Mouse (Mus musculus) liver, embryonic 16.5 days (tissue): ENCODE data around the gene Dpyd. TPM values are rescaled to one million over a fixed set of nuclear protein-coding genes. Genes with fewer than 3 reads are reported as not detected.

Experiments
- ATAC-seq: fragments of 200-750 bp; cut with Nextera tagmentation; 2 replicates; pipeline ENCODE4 v1.8.0; 2017; ENCODE audit warnings: low read depth, mild to moderate bottlenecking, moderate number of reproducible peaks, moderate library complexity
- H3K27ac ChIP-seq: fragments of 300-500 bp; sonication (generic); 2 replicates; pipeline ENCODE4 v1.5.1; 2014; ENCODE audit warnings: mild to moderate bottlenecking, low read length
- H3K27me3 ChIP-seq: fragments of 300-500 bp; sonication (generic); 2 replicates; pipeline ENCODE4 v1.6.1; 2014; ENCODE audit warnings: low read depth, low read length, mixed read lengths; ENCODE audit not compliant: control insufficient read depth, insufficient read depth
- H3K36me3 ChIP-seq: fragments of 300-500 bp; sonication (generic); 2 replicates; pipeline ENCODE4 v1.6.1; 2014; ENCODE audit warnings: mild to moderate bottlenecking; ENCODE audit not compliant: control insufficient read depth, insufficient read depth
- H3K4me1 ChIP-seq: fragments of 300-500 bp; sonication (generic); 2 replicates; pipeline ENCODE4 v1.6.1; 2014; ENCODE audit warnings: low read depth, low read length, mixed read lengths; ENCODE audit not compliant: control insufficient read depth
- H3K4me2 ChIP-seq: fragments of 300-500 bp; sonication (generic); 2 replicates; pipeline ENCODE4 v1.6.1; 2014; ENCODE audit warnings: low read depth, low read length, mixed read lengths
- H3K4me3 ChIP-seq: fragments of 300-500 bp; sonication (generic); 2 replicates; pipeline ENCODE4 v1.5.1; 2014; ENCODE audit warnings: low read depth, mild to moderate bottlenecking, low read length
- H3K9ac ChIP-seq: fragments of 300-500 bp; sonication (generic); 2 replicates; pipeline ENCODE4 v1.6.1; 2014; ENCODE audit warnings: low read depth, low read length
- H3K9me3 ChIP-seq: fragments of 300-500 bp; sonication (generic); replicated peaks from 2 replicates; pipeline ENCODE4 v1.6.1; 2016; ENCODE audit warnings: low read length; ENCODE audit not compliant: control insufficient read depth
- WGBS: fragments of 180-500 bp; shearing (Covaris S2); extraction: QIAGEN DNeasy Blood & Tissue Kit; methylation state at CpG from one replicate; pipeline ENCODE4 v1.1.7; 2014; ENCODE audit not compliant: insufficient replicate concordance; 5-methylcytosine and 5-hydroxymethylcytosine counted together
- polyA plus RNA-seq: library from polyadenylated mRNA; unstranded; fragments of >200 nt; fragmentation: Nextera tagmentation; extraction: Ambion mirVana; gene quantifications from 2 replicates; pipeline ENCODE4 v1.2.1, GENCODE M21; 2015

Gene Dpyd
- 8.8 and 10.4 TPM in 2 replicates for polyA plus RNA-seq

- 7% methylated on average over 19 of the region's 19 CpGs for WGBS
- Histone ChIP-seq H3K9ac (peak within 1 kb of the TSS; percentile 47), H3K27me3 (no peaks in the 10 kb centered on the region), H3K4me1 (no peaks in the 10 kb centered on the region), H3K9me3 (no peaks in the 10 kb centered on the region), H3K4me3 (peak within 1 kb of the TSS; percentile 59), H3K27ac (peak within 1 kb of the TSS; percentile 24; the same call in 1 of the 2 replicates), H3K36me3 (no peaks in the 10 kb centered on the region), H3K4me2 (peak within 1 kb of the TSS; percentile 39)
- peak; percentile 94 for ATAC-seq
Observed at GRCm38 (mm10) chr3:118561554-118562310, at the start of gene Dpyd. Gene Dpyd, plus strand, starts transcription at chr3:118562129.

GRCm38 (mm10) chr3:118537676-118538075 lies 24.3 kb upstream of the Dpyd start:
- no peaks in the 10 kb centered on the region for H3K9me3 ChIP-seq
- no peaks in the 10 kb centered on the region for H3K36me3 ChIP-seq
- H3K27me3 ChIP-seq: no peaks in the 10 kb centered on the region
- ATAC-seq: no peak
- H3K4me2 ChIP-seq: no peak overlapping the region
- H3K27ac ChIP-seq: no peak overlapping the region
- no peak overlapping the region for H3K4me3 ChIP-seq
- no peak overlapping the region for H3K9ac ChIP-seq
- H3K4me1 ChIP-seq: no peaks in the 10 kb centered on the region
- 25% methylated on average over 2 of the region's 2 CpGs for WGBS

GRCm38 (mm10) chr3:118541766-118542165 lies 20.2 kb upstream of the Dpyd start:
- Histone ChIP-seq H3K9ac (no peak overlapping the region), H3K4me3 (no peak overlapping the region), H3K36me3 (no peaks in the 10 kb centered on the region), H3K27ac (no peak overlapping the region), H3K9me3 (no peaks in the 10 kb centered on the region), H3K4me2 (no peak overlapping the region), H3K27me3 (no peaks in the 10 kb centered on the region), H3K4me1 (no peaks in the 10 kb centered on the region)
- ATAC-seq: no peak
- WGBS: 44% methylated on average over 6 of the region's 6 CpGs

GRCm38 (mm10) chr3:118547551-118548210 lies 14.2 kb upstream of the Dpyd start:
- no peaks in the 10 kb centered on the region for H3K4me1 ChIP-seq
- H3K4me3 ChIP-seq: no peak overlapping the region
- H3K9ac ChIP-seq: no peak overlapping the region
- no peaks in the 10 kb centered on the region for H3K9me3 ChIP-seq
- no peaks in the 10 kb centered on the region for H3K36me3 ChIP-seq
- H3K27ac ChIP-seq: no peak overlapping the region
- no peak overlapping the region for H3K4me2 ChIP-seq
- H3K27me3 ChIP-seq: no peaks in the 10 kb centered on the region
- ATAC-seq: no peak
- WGBS: 60% methylated on average over 4 of the region's 4 CpGs

- H3K4me3 ChIP-seq: no peak overlapping the region
- 40% methylated on average over 1 of the region's 1 CpGs for WGBS
- H3K36me3 ChIP-seq: no peaks in the 10 kb centered on the region
- no peaks in the 10 kb centered on the region for H3K4me1 ChIP-seq
- ATAC-seq: no peak
- no peaks in the 10 kb centered on the region for H3K9me3 ChIP-seq
- no peak overlapping the region for H3K4me2 ChIP-seq
- H3K27me3 ChIP-seq: no peaks in the 10 kb centered on the region
- no peak overlapping the region for H3K27ac ChIP-seq
- no peak overlapping the region for H3K9ac ChIP-seq
Observed at GRCm38 (mm10) chr3:118557605-118558004, 4.3 kb upstream of the Dpyd start.

GRCm38 (mm10) chr3:118559936-118560335 lies 2.0 kb upstream of the Dpyd start:
- H3K4me1 ChIP-seq: no peaks in the 10 kb centered on the region
- 56% methylated on average over 2 of the region's 2 CpGs for WGBS
- H3K4me2 ChIP-seq: no peak overlapping the region
- no peaks in the 10 kb centered on the region for H3K36me3 ChIP-seq
- no peak for ATAC-seq
- no peaks in the 10 kb centered on the region for H3K9me3 ChIP-seq
- H3K4me3 ChIP-seq: no peak overlapping the region
- H3K27me3 ChIP-seq: no peaks in the 10 kb centered on the region
- no peak overlapping the region for H3K9ac ChIP-seq
- no peak overlapping the region for H3K27ac ChIP-seq

- Histone ChIP-seq H3K9ac (peak overlapping the region; percentile 47), H3K4me3 (peak overlapping the region; percentile 59), H3K9me3 (no peaks in the 10 kb centered on the region), H3K27ac (peak overlapping the region; percentile 24; the same call in 1 of the 2 replicates), H3K4me2 (peak overlapping the region; percentile 39), H3K27me3 (no peaks in the 10 kb centered on the region), H3K36me3 (no peaks in the 10 kb centered on the region), H3K4me1 (no peaks in the 10 kb centered on the region)
- WGBS: under 1% methylated on average over 18 of the region's 18 CpGs
- peak; percentile 59 for ATAC-seq
Observed at GRCm38 (mm10) chr3:118562311-118562671, 362 bp downstream of the Dpyd start.

- no peaks in the 10 kb centered on the region for H3K36me3 ChIP-seq
- no peak overlapping the region for H3K9ac ChIP-seq
- no peak overlapping the region for H3K4me3 ChIP-seq
- ATAC-seq: peak; percentile 55
- H3K9me3 ChIP-seq: no peaks in the 10 kb centered on the region
- H3K27ac ChIP-seq: peak overlapping the region; percentile 57
- H3K27me3 ChIP-seq: no peaks in the 10 kb centered on the region
- no peaks in the 10 kb centered on the region for H3K4me1 ChIP-seq
- WGBS: 47% methylated on average over 5 of the region's 5 CpGs
- H3K4me2 ChIP-seq: peak overlapping the region; percentile 11; the same call in 1 of the 2 replicates
Observed at GRCm38 (mm10) chr3:118566779-118567178, 4.8 kb downstream of the Dpyd start.

GRCm38 (mm10) chr3:118570197-118570596 lies 8.3 kb downstream of the Dpyd start:
- no peak overlapping the region for H3K27ac ChIP-seq
- H3K27me3 ChIP-seq: no peaks in the 10 kb centered on the region
- no peaks in the 10 kb centered on the region for H3K36me3 ChIP-seq
- 73% methylated on average over 7 of the region's 7 CpGs for WGBS
- no peaks in the 10 kb centered on the region for H3K4me1 ChIP-seq
- no peaks in the 10 kb centered on the region for H3K9me3 ChIP-seq
- no peak overlapping the region for H3K4me2 ChIP-seq
- no peak for ATAC-seq
- no peak overlapping the region for H3K4me3 ChIP-seq
- H3K9ac ChIP-seq: no peak overlapping the region
